Mouse (Mus musculus): ENCODE results near the gene Actg1. TPM values are rescaled to one million over a fixed set of nuclear protein-coding genes. Genes with fewer than 3 reads are reported as not detected.

Actg1 gene
- polyA plus RNA-seq, 1 experiment from 2014 or later, result 2,814 TPM

DNA sequence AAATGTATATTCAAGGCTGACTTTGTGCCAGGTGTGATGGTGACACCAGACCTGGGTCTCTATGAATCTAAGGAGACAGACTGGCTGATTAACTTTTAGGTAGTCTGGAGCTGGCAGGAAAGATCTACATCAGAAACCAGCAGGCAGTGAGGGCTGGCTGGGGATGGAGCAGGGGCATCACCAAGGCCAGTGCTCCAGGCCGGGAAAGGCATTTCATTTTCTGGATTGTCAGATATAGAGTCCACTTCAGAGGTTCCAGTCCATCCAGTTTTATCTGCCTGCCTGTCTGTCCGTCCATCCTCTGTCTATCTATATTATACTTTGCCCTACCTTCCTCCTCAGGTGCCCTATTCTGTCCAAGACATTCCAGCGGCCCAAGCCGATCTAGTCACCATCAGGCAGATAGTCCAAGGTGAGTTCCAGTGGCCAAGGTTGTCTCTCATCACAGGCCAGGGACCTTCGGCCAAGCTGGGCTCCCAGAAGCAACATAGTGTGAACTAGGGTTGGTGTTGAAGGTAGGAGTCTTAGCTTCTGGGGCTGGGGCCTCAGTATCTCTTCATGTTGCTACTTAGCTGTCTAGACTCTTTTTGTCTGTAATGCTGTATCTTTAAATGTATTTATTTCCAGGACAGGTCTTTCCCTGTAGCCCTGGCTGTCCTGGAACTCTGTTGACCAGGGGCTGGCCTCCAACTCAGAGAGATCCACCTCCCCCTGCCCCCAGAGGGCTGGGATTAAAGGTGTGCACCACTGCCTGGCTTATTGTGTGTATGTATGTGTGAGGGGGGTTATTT, 4.6 kb downstream of the Actg1 start:
- no peaks in the 10 kb centered on the region for H3K27me3 ChIP-seq

GRCm38 (mm10) chr11:120342656-120343160, 5.6 kb downstream of the Actg1 start:
- Histone ChIP-seq H3K27me3 (no peaks in the 10 kb centered on the region), H3K36me3 (peaks cover 22% of the 10 kb centered on the region), H3K4me2 (no peak overlapping the region), H3K27ac (no peak overlapping the region), H3K9ac (replicated peaks) (no peak overlapping the region), H3K9me3 (no peaks in the 10 kb centered on the region), H3K4me3 (replicated peaks) (no peak overlapping the region), H3K4me1 (replicated peaks) (peaks cover 6% of the 10 kb centered on the region)
- WGBS, result 85% methylated on average over 5 of the region's 5 CpGs
- no peak for ATAC-seq (ENCODE audit: insufficient number of reproducible peaks, insufficient read depth, low FRiP score, low TSS enrichment, low read depth)

More for the DNA sequence above, 4.6 kb downstream of the Actg1 start:
- Histone ChIP-seq H3K27ac (peak overlapping the region; percentile 75), H3K9me3 (no peaks in the 10 kb centered on the region), H3K36me3 (peaks cover 22% of the 10 kb centered on the region), H3K4me1 (replicated peaks) (peaks cover 6% of the 10 kb centered on the region), H3K4me3 (replicated peaks) (no peak overlapping the region), H3K9ac (replicated peaks) (no peak overlapping the region), H3K4me2 (no peak overlapping the region)
- ATAC-seq (ENCODE audit: insufficient number of reproducible peaks, insufficient read depth, low FRiP score, low TSS enrichment, low read depth), result no peak
- WGBS, result 68% methylated on average over 5 of the region's 5 CpGs

DNA sequence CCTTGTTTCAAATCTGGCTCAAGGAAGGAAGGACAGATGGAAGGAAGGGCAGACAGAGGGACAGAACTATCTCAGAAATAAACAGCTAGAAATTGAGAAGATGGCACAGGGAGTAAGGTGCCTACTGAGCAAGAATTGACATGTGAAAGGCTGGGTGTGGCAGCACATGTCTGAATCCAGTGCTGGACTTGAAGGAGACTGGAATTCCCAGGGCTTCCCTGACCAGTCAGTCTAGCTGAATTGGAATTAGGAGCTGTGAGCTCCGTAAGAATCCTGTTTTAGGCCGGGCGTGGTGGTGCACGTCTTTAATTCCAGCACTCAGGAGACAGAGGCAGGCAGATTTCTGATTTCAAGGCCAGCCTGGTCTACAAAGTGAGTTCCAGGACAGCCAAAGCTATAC, 6.7 kb downstream of the Actg1 start:
- Histone ChIP-seq H3K36me3 (peaks cover 15% of the 10 kb centered on the region), H3K4me2 (no peak overlapping the region), H3K4me1 (replicated peaks) (peaks cover 6% of the 10 kb centered on the region), H3K27me3 (no peaks in the 10 kb centered on the region), H3K9me3 (no peaks in the 10 kb centered on the region), H3K27ac (no peak overlapping the region), H3K4me3 (replicated peaks) (no peak overlapping the region), H3K9ac (replicated peaks) (no peak overlapping the region)
- ATAC-seq (ENCODE audit: insufficient number of reproducible peaks, insufficient read depth, low FRiP score, low TSS enrichment, low read depth), result no peak
- WGBS, result 91% methylated on average over 4 of the region's 4 CpGs

DNA sequence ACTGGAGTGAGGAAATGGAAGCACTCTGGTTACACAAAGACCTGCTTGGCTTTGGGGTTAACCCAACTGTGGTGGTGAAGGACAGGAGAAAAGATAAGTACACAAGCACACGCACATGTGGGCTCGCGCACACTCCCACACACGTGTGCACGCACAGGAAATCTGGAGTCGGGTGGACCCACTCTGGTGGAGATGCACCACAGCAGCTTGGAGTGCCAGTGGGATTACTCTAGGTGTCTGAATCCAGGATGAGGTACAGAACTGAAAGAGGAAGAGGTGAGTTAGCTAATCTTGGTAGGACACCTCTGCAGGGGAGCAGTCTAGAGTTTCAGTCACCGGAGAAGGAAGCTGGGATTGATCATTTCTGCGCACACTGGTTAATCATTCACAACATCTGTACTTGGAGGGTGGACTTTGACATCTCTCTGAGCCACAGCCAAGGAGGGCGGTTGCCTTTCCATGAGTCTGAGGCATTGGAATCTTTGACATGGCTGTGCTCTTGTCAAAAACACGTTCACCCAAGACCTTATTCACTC, 8.3 kb downstream of the Actg1 start:
- Histone ChIP-seq H3K9ac (replicated peaks) (no peak overlapping the region), H3K4me1 (replicated peaks) (peaks cover 1% of the 10 kb centered on the region; the same call in 1 of the 2 replicates), H3K36me3 (peaks cover 5% of the 10 kb centered on the region), H3K27me3 (no peaks in the 10 kb centered on the region), H3K27ac (no peak overlapping the region), H3K9me3 (no peaks in the 10 kb centered on the region), H3K4me2 (no peak overlapping the region), H3K4me3 (replicated peaks) (no peak overlapping the region)
- 91% methylated on average over 10 of the region's 10 CpGs for WGBS
- no peak for ATAC-seq (ENCODE audit: insufficient number of reproducible peaks, insufficient read depth, low FRiP score, low TSS enrichment, low read depth)

DNA sequence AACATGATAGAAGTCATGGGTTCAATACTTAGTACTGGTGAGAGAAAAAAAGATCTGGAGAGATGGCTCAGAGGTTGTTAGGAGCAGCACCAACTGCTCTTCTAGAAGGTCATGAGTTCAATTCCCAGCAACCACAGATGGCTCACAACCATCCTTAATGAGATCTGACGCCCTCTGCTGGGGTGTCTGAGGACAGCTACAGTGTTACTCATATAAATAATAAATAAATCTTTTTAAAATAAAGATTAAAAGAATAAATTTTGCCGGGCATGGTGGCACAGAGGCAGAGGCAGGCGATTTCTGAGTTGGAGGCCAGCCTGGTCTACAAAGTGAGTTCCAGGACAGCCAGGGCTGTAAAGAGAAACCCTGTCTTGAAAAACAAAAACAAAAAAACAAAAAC, 9.6 kb downstream of the Actg1 start:
- Histone ChIP-seq H3K4me1 (replicated peaks) (no peaks in the 10 kb centered on the region), H3K27ac (no peak overlapping the region), H3K4me3 (replicated peaks) (no peak overlapping the region), H3K9ac (replicated peaks) (no peak overlapping the region), H3K27me3 (no peaks in the 10 kb centered on the region), H3K9me3 (0 out of 2 replicates have a peak, but pooled peaks cover 4% of the 10 kb centered on the region), H3K4me2 (no peak overlapping the region), H3K36me3 (no peaks in the 10 kb centered on the region)
- 72% methylated on average over 3 of the region's 3 CpGs for WGBS
- ATAC-seq (ENCODE audit: insufficient number of reproducible peaks, insufficient read depth, low FRiP score, low TSS enrichment, low read depth), result no peak

DNA sequence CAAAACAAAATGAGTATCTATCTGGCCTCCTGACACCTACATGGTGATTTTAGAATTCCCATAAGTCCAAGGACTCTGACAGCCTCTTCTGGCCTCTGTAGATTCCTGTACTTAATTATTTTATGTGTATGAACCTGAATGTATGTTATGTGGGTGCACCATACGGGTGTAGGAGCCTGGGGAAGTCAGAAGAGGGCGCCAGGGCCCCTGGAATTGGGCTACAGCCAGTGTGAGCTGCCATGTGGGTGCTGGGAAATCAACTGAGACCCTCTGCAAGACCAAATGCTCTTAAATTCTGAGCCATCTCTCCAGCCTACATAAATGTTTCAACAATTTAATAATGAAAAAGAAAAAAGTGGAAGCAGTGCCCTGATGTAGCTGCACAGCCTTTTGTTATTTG, 10.9 kb downstream of the Actg1 start:
- Histone ChIP-seq H3K4me1 (replicated peaks) (no peaks in the 10 kb centered on the region), H3K4me2 (no peak overlapping the region), H3K9me3 (0 out of 2 replicates have a peak, but pooled peaks cover 4% of the 10 kb centered on the region), H3K4me3 (replicated peaks) (no peak overlapping the region), H3K36me3 (no peaks in the 10 kb centered on the region), H3K27ac (no peak overlapping the region), H3K27me3 (no peaks in the 10 kb centered on the region), H3K9ac (replicated peaks) (no peak overlapping the region)
- 34% methylated on average over 2 of the region's 2 CpGs for WGBS
- ATAC-seq (ENCODE audit: insufficient number of reproducible peaks, insufficient read depth, low FRiP score, low TSS enrichment, low read depth), result no peak

GRCm38 (mm10) chr11:120335431-120336021, 12.8 kb downstream of the Actg1 start:
- H3K9me3 ChIP-seq, result 0 out of 2 replicates have a peak, but pooled peaks cover 4% of the 10 kb centered on the region
- H3K4me1 ChIP-seq (replicated peaks), result no peaks in the 10 kb centered on the region
- H3K36me3 ChIP-seq, result no peaks in the 10 kb centered on the region
- 86% methylated on average over 6 of the region's 6 CpGs for whole genome bisulfite sequencing
- no peaks in the 10 kb centered on the region for H3K27me3 ChIP-seq
- no peak overlapping the region for H3K4me2 ChIP-seq
- no peak for ATAC-seq (ENCODE audit: insufficient number of reproducible peaks, insufficient read depth, low FRiP score, low TSS enrichment, low read depth)
- H3K27ac ChIP-seq, result no peak overlapping the region
- no peak overlapping the region for H3K4me3 ChIP-seq (replicated peaks)
- H3K9ac ChIP-seq (replicated peaks), result no peak overlapping the region

GRCm38 (mm10) chr11:120320156-120320555, 28.2 kb downstream of the Actg1 start:
- 96% methylated on average over 10 of the region's 10 CpGs for WGBS
- Histone ChIP-seq H3K36me3 (no peaks in the 10 kb centered on the region), H3K27me3 (no peaks in the 10 kb centered on the region), H3K4me3 (replicated peaks) (no peak overlapping the region), H3K9ac (replicated peaks) (no peak overlapping the region), H3K4me2 (no peak overlapping the region), H3K4me1 (replicated peaks) (peaks cover 18% of the 10 kb centered on the region), H3K9me3 (no peaks in the 10 kb centered on the region), H3K27ac (no peak overlapping the region)
- no peak for ATAC-seq (ENCODE audit: insufficient number of reproducible peaks, insufficient read depth, low FRiP score, low TSS enrichment, low read depth)

GRCm38 (mm10) chr11:120319310-120319709, 29.0 kb downstream of the Actg1 start:
- H3K27me3 ChIP-seq, result no peaks in the 10 kb centered on the region
- no peak for ATAC-seq (ENCODE audit: insufficient number of reproducible peaks, insufficient read depth, low FRiP score, low TSS enrichment, low read depth)
- H3K9me3 ChIP-seq, result no peaks in the 10 kb centered on the region
- no peak overlapping the region for H3K4me3 ChIP-seq (replicated peaks)
- 82% methylated on average over 5 of the region's 5 CpGs for WGBS
- H3K4me2 ChIP-seq, result no peak overlapping the region
- no peak overlapping the region for H3K9ac ChIP-seq (replicated peaks)
- H3K27ac ChIP-seq, result no peak overlapping the region
- no peaks in the 10 kb centered on the region for H3K36me3 ChIP-seq
- H3K4me1 ChIP-seq (replicated peaks), result peaks cover 27% of the 10 kb centered on the region

DNA sequence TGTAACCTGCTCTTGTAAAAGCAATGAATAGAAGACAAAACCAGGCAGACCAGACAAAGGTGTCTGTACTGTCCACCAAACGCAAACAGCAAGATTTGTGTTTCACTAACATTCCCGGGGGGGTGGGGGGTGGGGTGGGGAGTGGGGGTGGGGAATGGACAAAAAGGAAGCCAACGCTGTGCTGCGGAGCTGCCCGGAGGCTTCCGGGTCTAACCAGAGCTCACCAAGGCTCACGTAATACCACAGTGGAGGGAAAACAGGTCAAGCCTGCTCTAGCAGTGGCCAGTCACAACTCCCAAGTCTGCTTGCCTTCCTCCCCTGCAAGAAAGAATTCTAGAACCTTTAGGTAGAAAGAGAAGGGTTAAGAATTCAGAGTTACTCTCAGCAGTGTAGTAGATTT, 30.9 kb downstream of the Actg1 start:
- Histone ChIP-seq H3K36me3 (no peaks in the 10 kb centered on the region), H3K9ac (replicated peaks) (no peak overlapping the region), H3K4me1 (replicated peaks) (peaks cover 28% of the 10 kb centered on the region), H3K9me3 (no peaks in the 10 kb centered on the region), H3K27ac (peak overlapping the region; percentile 99), H3K27me3 (no peaks in the 10 kb centered on the region), H3K4me2 (peak overlapping the region; percentile 91), H3K4me3 (replicated peaks) (no peak overlapping the region; the same call in 1 of the 2 replicates)
- 76% methylated on average over 7 of the region's 7 CpGs for WGBS
- ATAC-seq (ENCODE audit: insufficient number of reproducible peaks, insufficient read depth, low FRiP score, low TSS enrichment, low read depth), result no peak

GRCm38 (mm10) chr11:120316690-120317254, 31.6 kb downstream of the Actg1 start:
- no peaks in the 10 kb centered on the region for H3K9me3 ChIP-seq
- H3K4me2 ChIP-seq, result peak overlapping the region; percentile 91
- H3K27me3 ChIP-seq, result no peaks in the 10 kb centered on the region
- peak overlapping the region; percentile 99 for H3K27ac ChIP-seq
- H3K36me3 ChIP-seq, result no peaks in the 10 kb centered on the region
- peaks cover 33% of the 10 kb centered on the region for H3K4me1 ChIP-seq (replicated peaks)
- 22% methylated on average over 13 of the region's 13 CpGs for WGBS
- peak overlapping the region; percentile 54 for H3K4me3 ChIP-seq (replicated peaks)
- peak overlapping the region; percentile 86 for H3K9ac ChIP-seq (replicated peaks)
- ATAC-seq (ENCODE audit: insufficient number of reproducible peaks, insufficient read depth, low FRiP score, low TSS enrichment, low read depth), result no peak

Measured in limb, embryonic 12.5 days (tissue).